Mouse (Mus musculus) hindbrain, embryonic 11.5 days (tissue): ENCODE results near the gene Dgke. TPM values are rescaled to one million over a fixed set of nuclear protein-coding genes. Genes with fewer than 3 reads are reported as not detected.

Experiments
- ATAC-seq: fragments of 200-750 bp; cut with Nextera tagmentation; 2 replicates; pipeline ENCODE4 v1.8.0; 2017; ENCODE audit warnings: mild to moderate bottlenecking, moderate TSS enrichment, moderate library complexity; ENCODE audit not compliant: low FRiP score
- DNase-seq: peaks from one replicate; pipeline ENCODE4 v3.0.0-alpha.2; 2015; ENCODE audit warnings: low spot score
- H3K27ac ChIP-seq: fragments of 300-500 bp; sonication (generic); 2 replicates; pipeline ENCODE4 v1.5.1; 2014; ENCODE audit warnings: mild to moderate bottlenecking, low read depth, low read length
- H3K27me3 ChIP-seq: fragments of 300-500 bp; sonication (generic); 2 replicates; pipeline ENCODE4 v1.6.1; 2014; ENCODE audit warnings: mild to moderate bottlenecking, low read length, moderate library complexity, mixed read lengths; ENCODE audit not compliant: control insufficient read depth, insufficient read depth
- H3K36me3 ChIP-seq: fragments of 300-500 bp; sonication (generic); 2 replicates; pipeline ENCODE4 v1.6.1; 2014; ENCODE audit warnings: mild to moderate bottlenecking, low read length, moderate library complexity, mixed read lengths; ENCODE audit not compliant: control insufficient read depth, insufficient read depth
- H3K4me1 ChIP-seq: fragments of 300-500 bp; sonication (generic); replicated peaks from 2 replicates; pipeline ENCODE4 v1.6.1; 2014; ENCODE audit warnings: low read length, mixed read lengths; ENCODE audit not compliant: control insufficient read depth, insufficient read depth
- H3K4me2 ChIP-seq: fragments of 300-500 bp; sonication (generic); replicated peaks from 2 replicates; pipeline ENCODE4 v1.6.1; 2014; ENCODE audit warnings: mild to moderate bottlenecking, low read depth, low read length
- H3K4me3 ChIP-seq: fragments of 300-500 bp; sonication (generic); 2 replicates; pipeline ENCODE4 v1.5.1; 2014; ENCODE audit warnings: low read depth, low read length
- H3K9ac ChIP-seq: fragments of 300-500 bp; sonication (generic); 2 replicates; pipeline ENCODE4 v1.6.1; 2014; ENCODE audit warnings: low read depth, low read length
- H3K9me3 ChIP-seq: fragments of 300-500 bp; sonication (generic); 2 replicates; pipeline ENCODE4 v1.6.1; 2016; ENCODE audit warnings: low read length; ENCODE audit not compliant: control insufficient read depth
- WGBS: fragments of 180-500 bp; shearing (Covaris S2); extraction: QIAGEN DNeasy Blood & Tissue Kit; methylation state at CpG from one replicate; pipeline ENCODE4 v1.1.7; 2014; 5-methylcytosine and 5-hydroxymethylcytosine counted together
- polyA plus RNA-seq: library from polyadenylated mRNA; unstranded; fragments of >200 nt; fragmentation: Nextera tagmentation; extraction: Ambion mirVana; gene quantifications from 2 replicates; pipeline ENCODE4 v1.2.1, GENCODE M21; 2014

Gene Dgke
- polyA plus RNA-seq, 1 experiment from 2014 or later = 4.1 TPM

DNA sequence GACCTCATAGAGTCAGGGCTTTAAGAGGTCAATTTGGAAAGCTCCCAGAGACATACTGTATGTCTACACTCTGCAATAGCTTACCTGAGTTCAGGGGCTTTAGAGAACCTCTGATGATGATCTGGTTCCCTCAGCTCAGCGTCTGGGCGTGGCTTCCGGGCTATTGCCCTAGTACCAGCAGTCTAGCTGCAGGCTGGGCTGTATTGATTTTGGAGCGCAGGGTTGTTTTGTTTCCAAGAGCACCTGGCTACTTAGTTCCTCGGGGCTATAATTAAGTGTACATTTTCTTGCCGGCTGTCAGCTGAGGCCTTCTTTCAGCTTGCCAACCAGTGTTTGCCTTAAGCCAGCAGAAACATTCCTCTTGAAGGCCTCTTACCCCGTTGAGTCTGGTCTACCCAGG lies 57.2 kb downstream of the Dgke start:
- DNase-seq (no peak), ATAC-seq (no peak)
- 81% methylated on average over 7 of the region's 7 CpGs for WGBS

DNA sequence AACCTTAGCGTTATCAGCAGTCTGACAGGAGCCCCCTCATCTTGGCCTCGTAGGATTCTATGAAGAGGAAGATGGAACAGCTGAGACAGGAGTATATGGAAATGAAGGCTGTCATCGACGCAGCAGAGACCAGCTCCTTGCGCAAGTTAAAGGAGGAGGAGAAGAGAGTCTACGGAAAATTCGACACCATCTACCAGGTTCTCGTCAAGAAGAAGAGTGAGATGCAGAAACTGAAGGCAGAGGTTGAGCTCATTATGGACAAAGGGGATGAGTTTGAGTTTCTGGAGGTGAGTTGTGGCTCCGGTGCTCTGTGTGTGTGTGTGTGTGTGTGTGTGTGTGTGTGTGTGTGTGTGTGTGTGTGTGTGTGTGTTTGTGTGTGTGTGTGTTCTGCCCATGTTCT lies 57.6 kb downstream of the Dgke start:
- ATAC-seq (no peak), DNase-seq (no peak)
- Histone ChIP-seq H3K9ac (no peak overlapping the region), H3K4me2 (no peak overlapping the region), H3K4me1 (no peaks in the 10 kb centered on the region), H3K27me3 (no peaks in the 10 kb centered on the region), H3K9me3 (no peaks in the 10 kb centered on the region), H3K36me3 (no peaks in the 10 kb centered on the region), H3K27ac (no peak overlapping the region), H3K4me3 (no peak overlapping the region)
- WGBS = 93% methylated on average over 8 of the region's 9 CpGs

More for the DNA sequence above, 57.2 kb downstream of the Dgke start:
- no peak overlapping the region for H3K27ac ChIP-seq
- no peak overlapping the region for H3K4me2 ChIP-seq
- H3K4me1 ChIP-seq = no peaks in the 10 kb centered on the region
- H3K9me3 ChIP-seq = no peaks in the 10 kb centered on the region
- no peaks in the 10 kb centered on the region for H3K27me3 ChIP-seq
- H3K9ac ChIP-seq = no peak overlapping the region
- H3K4me3 ChIP-seq = no peak overlapping the region
- H3K36me3 ChIP-seq = no peaks in the 10 kb centered on the region

DNA sequence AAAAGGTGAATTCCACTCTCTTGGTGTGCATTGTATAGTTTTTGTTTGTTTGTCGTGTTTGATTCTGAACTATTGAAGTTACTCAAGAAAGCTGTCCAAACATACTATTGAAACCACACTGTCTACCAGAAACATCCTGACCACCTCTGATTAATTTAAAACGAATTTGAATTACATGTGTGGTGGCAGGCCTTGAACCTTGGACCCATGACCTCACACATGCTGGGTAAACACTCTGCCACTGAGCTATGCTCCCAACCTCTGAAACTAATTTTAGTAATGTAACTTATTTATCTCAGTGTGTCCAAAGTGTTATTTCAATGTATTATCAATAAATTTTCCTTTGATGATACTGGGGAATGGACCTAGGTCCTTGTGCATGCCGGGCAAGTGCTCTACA lies 59.1 kb downstream of the Dgke start:
- WGBS = 83% methylated on average over 3 of the region's 3 CpGs
- Histone ChIP-seq H3K4me1 (no peaks in the 10 kb centered on the region), H3K36me3 (no peaks in the 10 kb centered on the region), H3K27me3 (no peaks in the 10 kb centered on the region), H3K9me3 (no peaks in the 10 kb centered on the region), H3K9ac (no peak overlapping the region), H3K4me2 (no peak overlapping the region), H3K27ac (no peak overlapping the region), H3K4me3 (no peak overlapping the region)
- DNase-seq = no peak
- ATAC-seq = no peak

DNA sequence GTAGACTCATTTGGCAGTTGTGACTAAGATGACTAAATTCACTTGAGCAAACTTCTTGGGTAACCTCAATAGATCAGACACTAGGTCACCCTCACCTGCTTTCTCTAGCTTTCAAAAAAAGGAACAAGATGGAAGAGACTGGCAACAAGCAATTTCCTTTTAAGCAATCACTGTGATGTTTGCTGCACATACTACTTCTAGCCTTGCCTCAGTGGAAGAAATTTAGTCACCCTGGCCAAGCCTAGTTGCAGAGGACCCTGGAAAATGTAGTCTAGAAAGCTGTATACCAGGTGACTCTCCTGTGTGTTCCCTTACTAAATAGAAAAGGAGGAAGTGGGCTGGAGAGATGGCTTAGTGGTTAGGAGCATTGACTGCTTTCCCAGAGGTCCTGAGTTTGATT lies 60.2 kb downstream of the Dgke start:
- Histone ChIP-seq H3K9me3 (no peaks in the 10 kb centered on the region), H3K9ac (no peak overlapping the region), H3K4me1 (no peaks in the 10 kb centered on the region), H3K27me3 (no peaks in the 10 kb centered on the region), H3K4me3 (no peak overlapping the region), H3K36me3 (no peaks in the 10 kb centered on the region), H3K27ac (no peak overlapping the region), H3K4me2 (no peak overlapping the region)
- DNase-seq = no peak
- ATAC-seq = no peak

DNA sequence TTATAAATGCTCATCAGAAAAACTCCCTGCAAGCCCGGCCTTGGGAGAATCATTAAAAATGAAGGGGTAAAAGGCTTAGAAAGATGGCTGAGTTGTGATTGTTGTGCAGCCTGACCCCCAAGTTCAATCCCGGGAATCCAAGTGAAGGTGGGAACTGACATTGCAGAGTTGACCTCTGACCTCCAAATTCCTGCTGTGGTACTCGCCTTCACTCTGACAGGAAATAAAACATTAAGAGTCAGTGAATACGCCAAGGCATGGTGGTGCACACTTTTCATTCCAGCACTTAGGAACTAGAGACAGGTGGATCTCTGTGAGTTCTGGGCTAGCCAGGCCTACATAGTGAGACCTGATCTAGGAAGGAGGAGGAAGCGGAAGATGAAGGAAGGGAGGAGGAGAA lies 61.2 kb downstream of the Dgke start:
- no peak for DNase-seq
- Histone ChIP-seq H3K9ac (no peak overlapping the region), H3K36me3 (no peaks in the 10 kb centered on the region), H3K4me2 (no peak overlapping the region), H3K9me3 (no peaks in the 10 kb centered on the region), H3K27ac (no peak overlapping the region), H3K4me3 (no peak overlapping the region), H3K4me1 (no peaks in the 10 kb centered on the region), H3K27me3 (no peaks in the 10 kb centered on the region; the same call in 1 of the 2 replicates)
- WGBS = 67% methylated on average over 5 of the region's 5 CpGs
- ATAC-seq = no peak

DNA sequence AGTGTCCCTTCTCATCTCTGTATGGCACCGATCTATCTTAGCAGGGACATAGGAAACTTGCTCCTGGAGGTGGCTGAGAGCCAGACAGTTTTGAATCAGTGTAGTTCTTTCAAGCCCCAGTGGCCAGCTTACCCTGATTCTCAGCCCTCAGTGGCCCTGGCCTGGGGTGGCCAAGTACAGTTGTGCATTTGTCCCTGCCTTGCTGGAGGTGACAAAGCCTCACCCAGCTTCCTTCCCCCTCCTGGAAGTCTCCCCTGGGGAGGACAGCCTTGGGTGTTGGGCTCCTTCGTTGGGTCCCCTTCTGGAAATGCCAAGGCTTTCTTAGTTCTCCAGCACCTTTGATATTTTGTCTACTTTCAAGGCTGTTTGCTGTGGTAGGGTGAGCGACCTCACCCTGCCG lies 62.9 kb downstream of the Dgke start:
- Histone ChIP-seq H3K27ac (no peak overlapping the region), H3K36me3 (no peaks in the 10 kb centered on the region), H3K9ac (no peak overlapping the region), H3K4me2 (no peak overlapping the region), H3K4me1 (0 out of 2 replicates have a peak, but pooled peaks cover 2% of the 10 kb centered on the region), H3K9me3 (no peaks in the 10 kb centered on the region), H3K27me3 (peaks cover 15% of the 10 kb centered on the region), H3K4me3 (no peak overlapping the region)
- no peak for ATAC-seq
- DNase-seq = no peak
- WGBS = 81% methylated on average over 4 of the region's 4 CpGs

DNA sequence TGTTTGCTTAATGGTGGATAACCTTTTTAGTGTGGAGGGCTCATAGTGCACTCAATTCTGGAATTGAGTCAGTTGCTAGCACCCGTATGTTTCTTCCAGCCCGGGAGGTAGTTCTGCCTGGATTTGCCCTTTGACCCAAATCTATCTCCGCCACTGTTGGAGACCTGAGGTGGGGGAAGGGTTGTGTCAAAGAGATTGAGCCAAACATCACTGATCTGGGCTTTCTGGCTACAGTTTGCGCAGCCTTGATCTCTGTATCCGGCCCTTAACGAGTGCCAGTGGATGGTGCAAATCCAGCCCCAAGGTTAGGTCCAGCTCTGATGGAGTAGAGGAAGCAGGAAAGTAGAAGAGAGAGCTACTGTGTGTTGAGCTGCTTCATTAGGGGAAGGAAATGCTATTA lies 63.6 kb downstream of the Dgke start:
- no peak overlapping the region for H3K4me3 ChIP-seq
- H3K9ac ChIP-seq = no peak overlapping the region
- no peaks in the 10 kb centered on the region for H3K9me3 ChIP-seq
- no peak overlapping the region for H3K27ac ChIP-seq
- DNase-seq = no peak
- H3K27me3 ChIP-seq = peaks cover 15% of the 10 kb centered on the region
- H3K36me3 ChIP-seq = no peaks in the 10 kb centered on the region
- 0 out of 2 replicates have a peak, but pooled peaks cover 2% of the 10 kb centered on the region for H3K4me1 ChIP-seq
- ATAC-seq = no peak
- no peak overlapping the region for H3K4me2 ChIP-seq
- 63% methylated on average over 6 of the region's 6 CpGs for WGBS

DNA sequence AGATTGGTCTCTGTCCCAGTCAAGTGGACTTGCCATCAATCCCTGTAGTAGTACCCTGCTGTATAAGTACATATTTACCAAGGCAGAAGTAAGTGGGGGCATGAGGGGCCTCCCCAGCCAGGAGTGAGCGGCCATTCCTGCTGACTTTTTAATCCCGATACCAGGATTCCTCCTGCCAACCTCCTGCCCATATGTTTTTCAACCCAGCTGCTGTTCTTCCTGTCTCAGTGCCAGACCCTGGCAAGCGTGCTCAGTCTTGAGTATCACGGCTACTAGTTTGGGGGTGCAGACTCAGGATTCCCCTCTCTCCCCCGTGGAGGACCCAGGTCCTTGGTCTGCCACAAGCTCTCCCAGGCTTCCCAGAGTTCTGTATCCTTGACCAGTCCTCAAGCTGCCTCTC lies 64.0 kb downstream of the Dgke start:
- WGBS = 83% methylated on average over 5 of the region's 5 CpGs

DNA sequence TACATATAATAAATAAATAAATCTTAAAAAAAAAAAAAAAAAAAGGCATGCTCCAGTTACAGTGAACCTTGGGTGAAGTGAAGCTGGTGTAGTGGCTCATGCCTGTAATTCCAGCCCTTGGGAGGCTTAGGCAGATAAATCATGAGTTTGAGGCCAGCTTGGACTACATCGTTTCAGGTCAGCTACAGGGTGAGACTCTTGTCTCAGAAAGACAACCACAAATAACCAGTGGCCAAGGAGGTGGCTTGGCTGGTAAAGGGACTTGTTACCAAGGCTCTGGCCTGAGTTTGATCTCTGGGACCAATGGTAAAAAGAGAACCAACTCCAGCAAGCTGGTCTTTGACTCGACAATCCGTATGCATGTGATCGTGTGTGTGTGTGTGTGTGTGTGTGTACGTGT lies 64.6 kb downstream of the Dgke start:
- H3K27me3 ChIP-seq = peaks cover 15% of the 10 kb centered on the region
- H3K4me2 ChIP-seq = no peak overlapping the region
- H3K36me3 ChIP-seq = no peaks in the 10 kb centered on the region
- WGBS = 91% methylated on average over 5 of the region's 5 CpGs
- H3K9ac ChIP-seq = no peak overlapping the region
- no peak overlapping the region for H3K27ac ChIP-seq
- H3K9me3 ChIP-seq = no peaks in the 10 kb centered on the region
- DNase-seq = no peak
- ATAC-seq = no peak
- 0 out of 2 replicates have a peak, but pooled peaks cover 2% of the 10 kb centered on the region for H3K4me1 ChIP-seq
- no peak overlapping the region for H3K4me3 ChIP-seq

More for the DNA sequence above, 64.0 kb downstream of the Dgke start:
- Histone ChIP-seq H3K27me3 (peaks cover 15% of the 10 kb centered on the region), H3K9ac (no peak overlapping the region), H3K4me1 (0 out of 2 replicates have a peak, but pooled peaks cover 2% of the 10 kb centered on the region), H3K4me3 (no peak overlapping the region), H3K4me2 (no peak overlapping the region), H3K27ac (no peak overlapping the region), H3K36me3 (no peaks in the 10 kb centered on the region), H3K9me3 (no peaks in the 10 kb centered on the region)
- ATAC-seq (no peak), DNase-seq (no peak)
